Mouse (Mus musculus) midbrain, embryonic 14.5 days (tissue): ENCODE measurements at regions not wholly inside any gene's neighbourhood (a gene's known extent, or its start where the extent isn't known, plus 50 kb on each side); places are given as distances from the start of the nearest gene placed in this dataset.

Source experiments
- ATAC-seq: fragments of 200-750 bp; cut with Nextera tagmentation; 2 replicates; pipeline ENCODE4 v1.8.0; 2017; ENCODE audit warnings: moderate number of reproducible peaks, moderate library complexity; ENCODE audit not compliant: low FRiP score, low TSS enrichment
- DNase-seq: peaks from one replicate; pipeline ENCODE4 v3.0.0-alpha.2; 2015
- H3K27ac ChIP-seq: fragments of 300-500 bp; sonication (generic); replicated peaks from 2 replicates; pipeline ENCODE4 v1.5.1; 2014; ENCODE audit warnings: mild to moderate bottlenecking, low read depth, low read length, moderate library complexity
- H3K27me3 ChIP-seq: fragments of 300-500 bp; sonication (generic); 2 replicates; pipeline ENCODE4 v1.6.1; 2014; ENCODE audit warnings: low read length, control low read depth, mixed read lengths; ENCODE audit not compliant: control insufficient read depth, insufficient read depth
- H3K36me3 ChIP-seq: fragments of 300-500 bp; sonication (generic); 2 replicates; pipeline ENCODE4 v1.6.1; 2014; ENCODE audit warnings: low read length, control low read depth; ENCODE audit not compliant: control insufficient read depth, insufficient read depth
- H3K4me1 ChIP-seq: fragments of 300-500 bp; sonication (generic); 2 replicates; pipeline ENCODE4 v1.6.1; 2014; ENCODE audit warnings: mild to moderate bottlenecking, antibody characterized with exemption, low read length, control low read depth; ENCODE audit not compliant: control insufficient read depth, insufficient read depth
- H3K4me2 ChIP-seq: fragments of 300-500 bp; sonication (generic); 2 replicates; pipeline ENCODE4 v1.6.1; 2014; ENCODE audit warnings: mild to moderate bottlenecking, low read length, moderate library complexity
- H3K4me3 ChIP-seq: fragments of 300-500 bp; sonication (generic); replicated peaks from 2 replicates; pipeline ENCODE4 v1.5.1; 2014; ENCODE audit warnings: low read depth, low read length
- H3K9ac ChIP-seq: fragments of 300-500 bp; sonication (generic); replicated peaks from 2 replicates; pipeline ENCODE4 v1.6.1; 2014; ENCODE audit warnings: mild to moderate bottlenecking, low read length, moderate library complexity
- H3K9me3 ChIP-seq: fragments of 300-500 bp; sonication (generic); 2 replicates; pipeline ENCODE4 v1.6.1; 2016; ENCODE audit warnings: low read length, control low read depth, mixed read lengths; ENCODE audit not compliant: control insufficient read depth
- WGBS: fragments of 180-500 bp; shearing (Covaris S2); extraction: QIAGEN DNeasy Blood & Tissue Kit; methylation state at CpG from one replicate; pipeline ENCODE4 v1.1.7; 2014; 5-methylcytosine and 5-hydroxymethylcytosine counted together

DNA sequence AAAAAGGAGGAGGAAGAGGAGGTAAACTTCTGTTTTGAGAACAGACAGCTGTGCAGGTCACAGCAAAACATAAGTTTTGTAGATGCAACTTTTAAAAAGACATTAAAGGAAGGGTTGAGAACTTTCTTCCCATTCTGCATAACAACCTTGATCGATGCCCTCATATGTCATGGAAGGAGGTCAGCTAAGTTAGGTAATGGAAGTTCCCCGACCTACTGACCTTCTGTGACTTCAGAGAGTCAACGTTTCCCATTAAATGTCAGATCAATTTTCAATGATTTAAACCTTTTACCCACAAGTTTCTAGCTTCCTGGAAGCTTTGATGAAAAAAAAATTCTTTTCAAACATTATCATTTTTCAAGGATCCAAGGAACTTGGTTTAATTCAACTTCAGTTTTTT is 153.2 kb downstream of the Nrip1 start:
- DNase-seq (no peak), ATAC-seq (no peak)
- WGBS: 88% methylated on average over 3 of the region's 3 CpGs
- Histone ChIP-seq H3K36me3 (no peaks in the 10 kb centered on the region), H3K4me3 (no peak overlapping the region), H3K4me2 (no peak overlapping the region), H3K27ac (no peak overlapping the region), H3K9me3 (no peaks in the 10 kb centered on the region), H3K27me3 (no peaks in the 10 kb centered on the region), H3K4me1 (no peaks in the 10 kb centered on the region), H3K9ac (no peak overlapping the region)

GRCm38 (mm10) chr16:76219233-76219632 is 154.4 kb downstream of the Nrip1 start:
- Histone ChIP-seq H3K4me2 (no peak overlapping the region), H3K9ac (no peak overlapping the region), H3K36me3 (no peaks in the 10 kb centered on the region), H3K27ac (no peak overlapping the region), H3K27me3 (no peaks in the 10 kb centered on the region), H3K4me1 (no peaks in the 10 kb centered on the region), H3K9me3 (no peaks in the 10 kb centered on the region), H3K4me3 (no peak overlapping the region)
- ATAC-seq (no peak), DNase-seq (no peak)

- Histone ChIP-seq H3K9me3 (no peaks in the 10 kb centered on the region), H3K4me2 (no peak overlapping the region), H3K9ac (no peak overlapping the region), H3K4me1 (no peaks in the 10 kb centered on the region), H3K4me3 (no peak overlapping the region), H3K36me3 (no peaks in the 10 kb centered on the region), H3K27ac (no peak overlapping the region), H3K27me3 (no peaks in the 10 kb centered on the region)
- ATAC-seq: no peak
- no peak for DNase-seq
- WGBS: 95% methylated on average over 11 of the region's 11 CpGs
These were observed 155.1 kb downstream of the Nrip1 start for GRCm38 (mm10) chr16:76218310-76219170.

DNA sequence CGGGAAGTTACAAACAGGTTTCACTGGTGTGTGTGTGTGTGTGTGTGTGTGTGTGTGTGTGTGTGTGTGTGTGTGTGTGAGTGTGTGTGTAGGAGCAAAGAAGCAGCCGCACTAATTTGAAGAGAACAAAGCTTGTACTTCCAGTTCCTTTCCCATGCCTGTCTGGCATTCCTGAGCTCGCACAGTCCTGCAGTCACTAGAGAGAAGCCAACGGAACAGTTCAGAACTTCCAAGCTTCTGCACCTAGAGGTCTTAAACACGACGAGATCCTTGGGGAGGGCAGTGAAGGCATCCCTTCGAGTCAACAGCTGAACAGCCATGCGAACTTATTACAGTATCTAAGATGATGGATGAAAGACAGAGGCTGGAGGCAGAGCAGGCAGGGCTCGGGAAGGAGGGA is 157.4 kb downstream of the Nrip1 start:
- no peak overlapping the region for H3K9ac ChIP-seq
- no peak for DNase-seq
- H3K36me3 ChIP-seq: no peaks in the 10 kb centered on the region
- H3K27me3 ChIP-seq: no peaks in the 10 kb centered on the region
- no peak overlapping the region for H3K4me3 ChIP-seq
- WGBS: 66% methylated on average over 9 of the region's 9 CpGs
- H3K9me3 ChIP-seq: no peaks in the 10 kb centered on the region
- no peak for ATAC-seq
- no peak overlapping the region for H3K27ac ChIP-seq
- no peak overlapping the region for H3K4me2 ChIP-seq
- H3K4me1 ChIP-seq: no peaks in the 10 kb centered on the region

DNA sequence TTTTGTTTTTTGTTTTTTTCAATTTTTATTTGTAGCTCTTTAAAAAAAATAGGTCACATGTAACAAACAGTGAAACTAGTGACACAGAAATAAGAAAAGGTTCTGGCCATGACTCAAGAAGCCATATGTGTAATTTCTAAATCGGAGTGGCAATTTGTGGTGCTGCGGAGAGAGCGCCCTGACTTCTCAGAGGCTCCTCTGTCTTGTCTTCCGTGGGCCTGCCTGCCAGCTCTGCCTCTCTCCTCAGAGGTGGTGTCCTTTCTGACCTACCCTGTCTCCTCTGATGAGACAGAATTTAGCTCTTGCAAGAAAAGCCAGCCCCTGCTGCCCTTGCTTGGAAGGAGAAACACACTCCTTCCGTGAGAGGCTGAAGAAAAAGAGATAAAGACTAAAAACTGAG is 158.1 kb downstream of the Nrip1 start:
- Histone ChIP-seq H3K27ac (no peak overlapping the region), H3K4me1 (no peaks in the 10 kb centered on the region), H3K36me3 (no peaks in the 10 kb centered on the region), H3K9me3 (no peaks in the 10 kb centered on the region), H3K4me2 (no peak overlapping the region), H3K27me3 (no peaks in the 10 kb centered on the region), H3K9ac (no peak overlapping the region), H3K4me3 (no peak overlapping the region)
- ATAC-seq (no peak), DNase-seq (no peak)
- 83% methylated on average over 5 of the region's 5 CpGs for WGBS

- peak; percentile 51 for DNase-seq
- no peak overlapping the region for H3K27ac ChIP-seq
- H3K36me3 ChIP-seq: no peaks in the 10 kb centered on the region
- H3K27me3 ChIP-seq: no peaks in the 10 kb centered on the region
- no peak for ATAC-seq
- no peak overlapping the region for H3K4me2 ChIP-seq
- no peaks in the 10 kb centered on the region for H3K4me1 ChIP-seq
- H3K4me3 ChIP-seq: no peak overlapping the region
- H3K9me3 ChIP-seq: no peaks in the 10 kb centered on the region
- WGBS: 70% methylated on average over 11 of the region's 11 CpGs
- no peak overlapping the region for H3K9ac ChIP-seq
These were observed 171.7 kb downstream of the Nrip1 start for GRCm38 (mm10) chr16:76201773-76202571.

GRCm38 (mm10) chr16:76200801-76201728 is 172.6 kb downstream of the Nrip1 start:
- DNase-seq: no peak
- H3K27me3 ChIP-seq: no peaks in the 10 kb centered on the region
- no peak for ATAC-seq
- H3K27ac ChIP-seq: no peak overlapping the region
- no peak overlapping the region for H3K4me3 ChIP-seq
- no peak overlapping the region for H3K4me2 ChIP-seq
- H3K9ac ChIP-seq: no peak overlapping the region
- 77% methylated on average over 9 of the region's 9 CpGs for WGBS
- no peaks in the 10 kb centered on the region for H3K4me1 ChIP-seq
- H3K36me3 ChIP-seq: no peaks in the 10 kb centered on the region
- no peaks in the 10 kb centered on the region for H3K9me3 ChIP-seq

- WGBS: 86% methylated on average over 3 of the region's 3 CpGs
- H3K4me1 ChIP-seq: no peaks in the 10 kb centered on the region
- DNase-seq: peak; percentile 71
- H3K27me3 ChIP-seq: no peaks in the 10 kb centered on the region
- no peaks in the 10 kb centered on the region for H3K36me3 ChIP-seq
- no peak overlapping the region for H3K9ac ChIP-seq
- no peak overlapping the region for H3K27ac ChIP-seq
- H3K4me3 ChIP-seq: no peak overlapping the region
- H3K9me3 ChIP-seq: no peaks in the 10 kb centered on the region
- ATAC-seq: no peak
- H3K4me2 ChIP-seq: no peak overlapping the region
These were observed 173.4 kb downstream of the Nrip1 start for GRCm38 (mm10) chr16:76200268-76200667.
